ENCODE assay signal across 21 mouse cellular contexts in the genomic region with DNA sequence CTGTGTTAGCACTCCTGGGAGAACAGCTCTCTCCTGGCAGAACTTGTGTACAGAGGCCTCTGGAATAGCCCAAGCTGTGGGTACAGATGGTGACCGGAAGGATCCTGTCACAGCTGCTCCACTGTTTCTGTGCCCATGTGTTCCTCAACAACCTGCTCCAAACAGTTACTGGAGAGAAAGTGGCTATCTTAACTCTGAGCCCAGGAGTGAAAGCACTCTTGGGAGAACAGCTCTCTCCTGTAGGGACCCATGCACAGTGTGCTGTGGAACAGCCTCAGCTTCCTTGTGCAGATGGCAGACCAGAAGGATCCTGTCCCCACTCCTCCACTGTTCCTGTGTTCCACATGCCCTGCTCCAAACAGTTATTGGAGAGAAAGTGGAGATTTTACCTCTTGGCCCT.
DNase-seq lines count a peak whose midpoint lies in the region; ATAC-seq and TF ChIP-seq lines count a peak whose summit lies in the region.
"Had no signal": no experiment of that assay in that cellular context is flagged by ENCODE, and none has a peak within 500 bp of the region (broad histone marks: within the 10 kb centered on the region; RNA-seq: fewer than 3 reads in every experiment).

No protein-coding gene starts in this region.

- intact Hi-C loops in left cerebral cortex, postnatal 14 days (cut with DNase I), result no loop called here

- H3K4me1 ChIP-seq in kidney, embryonic 14.5 days (ENCODE audit: control insufficient read depth, insufficient read depth, low read length), result no peaks in the 10 kb centered on the region
- H3K4me1 ChIP-seq: heart, embryonic 10.5 days; midbrain, embryonic 15.5 days; neural tube, embryonic 15.5 days had no signal

- no peak overlapping the region for H3K4me2 ChIP-seq in kidney, embryonic 14.5 days (replicated peaks; ENCODE audit: low read depth, low read length)
- H3K4me2 ChIP-seq: liver, embryonic 11.5 days; lung, embryonic 14.5 days; midbrain, embryonic 15.5 days; neural tube, embryonic 15.5 days had no signal

- no peaks in the 10 kb centered on the region for H3K36me3 ChIP-seq in kidney, embryonic 14.5 days (ENCODE audit: control insufficient read depth, insufficient read depth, low read length)
- H3K36me3 ChIP-seq: heart, embryonic 10.5 days; midbrain, embryonic 15.5 days; neural tube, embryonic 15.5 days had no signal

- no peak for ATAC-seq in erythroblast, adult 5-6 weeks (replicated peaks; ENCODE audit: low FRiP score, poor library complexity, severe bottlenecking)
- no peak for ATAC-seq in kidney, embryonic 14.5 days (ENCODE audit: low FRiP score, low TSS enrichment)
- ATAC-seq: forebrain, embryonic 14.5 days; inflammation-experienced regulatory T-cells, adult 6 months; midbrain, embryonic 15.5 days had no signal

- H3K9ac ChIP-seq in kidney, embryonic 14.5 days (ENCODE audit: low read depth, low read length), result no peak overlapping the region
- H3K9ac ChIP-seq: lung, embryonic 14.5 days; midbrain, embryonic 15.5 days; neural tube, embryonic 15.5 days had no signal

- no peaks in the 10 kb centered on the region for H3K9me3 ChIP-seq in kidney, embryonic 14.5 days (ENCODE audit: control insufficient read depth, low read length)
- H3K9me3 ChIP-seq: heart, embryonic 10.5 days; midbrain, embryonic 15.5 days; neural tube, embryonic 15.5 days had no signal

- no peaks in the 10 kb centered on the region for H3K27me3 ChIP-seq in kidney, embryonic 14.5 days (ENCODE audit: control insufficient read depth, insufficient read depth, low read length)
- H3K27me3 ChIP-seq: midbrain, embryonic 15.5 days; neural tube, embryonic 15.5 days had no signal

- H3K27ac ChIP-seq in layer of hippocampus, adult 2 months, result peak overlapping the region; percentile 83
- no peak overlapping the region for H3K27ac ChIP-seq in kidney, embryonic 14.5 days (ENCODE audit: low read depth, low read length)
- H3K27ac ChIP-seq: heart, embryonic 10.5 days; midbrain, embryonic 15.5 days; neural tube, embryonic 15.5 days had no signal

- WGBS in kidney, embryonic 14.5 days, result 95% methylated on average over 1 of the region's 1 CpGs

- no peak overlapping the region for H3K4me3 ChIP-seq in layer of hippocampus, adult 2 months
- H3K4me3 ChIP-seq in kidney, embryonic 14.5 days (ENCODE audit: low read length), result no peak overlapping the region
- H3K4me3 ChIP-seq: heart, embryonic 10.5 days; midbrain, embryonic 15.5 days; neural tube, embryonic 15.5 days had no signal

- no peak for TF ChIP-seq CTCF in layer of hippocampus, adult 2 months (conservative IDR thresholded peaks at IDR 0.05)

- DNase-seq in left cerebral cortex, adult 18-20 months (ENCODE audit: low spot score in 2 of 2), result peak; percentile 19 to 48
- DNase-seq in left cerebral cortex, postnatal 14 days (ENCODE audit: low spot score in 2 of 2), result no peak
- peak; percentile 55 to 57 for DNase-seq in layer of hippocampus, adult 2 months (ENCODE audit: low spot score in 2 of 2)
- DNase-seq in layer of hippocampus, postnatal 14 days (ENCODE audit: low spot score in 2 of 2), result peak; percentile 53 to 62
- DNase-seq in right cerebral cortex, postnatal 36 days (ENCODE audit: low spot score in 2 of 2), result peak; percentile 6 to 30
- DNase-seq: adrenal gland, postnatal 14 days; cerebellum, adult 11-12 months; cerebellum, postnatal 36 days; kidney, adult 2 months; kidney, postnatal 14 days; lung, embryonic 14.5 days; lung, postnatal 36 days; thymus, postnatal 25 days had no signal

Comparison
In these comparisons a context has a peak if more than half of its experiments do, and no peak if none do; other contexts are left out.
1. DNase-seq: peak in left cerebral cortex, adult 18-20 months (2 of 2), layer of hippocampus, adult 2 months (2 of 2), layer of hippocampus, postnatal 14 days (2 of 2) and right cerebral cortex, postnatal 36 days (2 of 2); none in left cerebral cortex, postnatal 14 days (0 of 2).